Mouse (Mus musculus) ES-E14 (cell line): ENCODE data around the gene Ptafr. TPM values are rescaled to one million over a fixed set of nuclear protein-coding genes. Genes with fewer than 3 reads are reported as not detected.
"Not testable (repeated sequence)": the region's sequence is repeated elsewhere in the genome, so short reads cannot be mapped to it uniquely, and the experiment has no call there.

Source experiments
- DNase-seq: peaks from one replicate; pipeline ENCODE4 v3.0.0-alpha.2; 2013; ENCODE audit warnings: low read depth, low spot score
- H3K27ac ChIP-seq: 2 replicates; pipeline ENCODE4 v1.5.1; 2012; ENCODE audit warnings: low read depth, mild to moderate bottlenecking, low read length, moderate library complexity, mixed read lengths; ENCODE audit not compliant: poor library complexity, insufficient read depth, severe bottlenecking
- H3K36me3 ChIP-seq: 2 replicates; pipeline ENCODE4 v1.6.1; 2012; ENCODE audit warnings: mild to moderate bottlenecking, low read length, moderate library complexity, mixed read lengths; ENCODE audit not compliant: control insufficient read depth, poor library complexity, insufficient read depth, severe bottlenecking
- H3K4me1 ChIP-seq, 2 experiments: fragments of 150-350 bp in 1 of 2; sonication (generic) in 1 of 2; 2 replicates each; pipeline ENCODE4 v1.6.1; 2012; ENCODE audit warnings: low read length in 2 of 2, mild to moderate bottlenecking in 1 of 2, mixed read lengths in 1 of 2; ENCODE audit not compliant: control insufficient read depth in 2 of 2, insufficient read depth in 2 of 2, poor library complexity in 1 of 2
- H3K4me3 ChIP-seq, 2 experiments: fragments of 150-350 bp in 1 of 2; sonication (generic) in 1 of 2; 2 replicates each; pipeline ENCODE4 v1.5.1; 2012; ENCODE audit warnings: low read length in 2 of 2, low read depth in 1 of 2, mild to moderate bottlenecking in 1 of 2, mixed read lengths in 1 of 2; ENCODE audit not compliant: insufficient read depth in 1 of 2, poor library complexity in 1 of 2, severe bottlenecking in 1 of 2
- H3K9ac ChIP-seq: 2 replicates; pipeline ENCODE4 v1.6.1; 2012; ENCODE audit warnings: low read depth, mild to moderate bottlenecking, low read length, mixed read lengths; ENCODE audit not compliant: poor library complexity, insufficient read depth, severe bottlenecking
- H3K9me3 ChIP-seq: fragments of 150-350 bp; sonication (generic); 2 replicates; pipeline ENCODE4 v1.6.1; 2012; ENCODE audit warnings: low read depth, mild to moderate bottlenecking, low read length; ENCODE audit not compliant: control insufficient read depth, insufficient read depth
- CHD2 ChIP-seq: IDR thresholded peaks from 2 replicates; pipeline ENCODE4 v1.6.1; 2014; ENCODE audit warnings: mild to moderate bottlenecking, low read depth, low read length, inconsistent platforms
- HCFC1 ChIP-seq: IDR thresholded peaks from 2 replicates; pipeline ENCODE4 v1.6.1; 2012; ENCODE audit warnings: low read length, inconsistent platforms, borderline replicate concordance; ENCODE audit not compliant: insufficient read depth
- MAFK ChIP-seq: IDR thresholded peaks from 2 replicates; pipeline ENCODE4 v1.6.1; 2014; ENCODE audit warnings: mild to moderate bottlenecking, low read depth, low read length, inconsistent platforms; ENCODE audit not compliant: insufficient read depth
- ZC3H11A ChIP-seq: IDR thresholded peaks from 2 replicates; pipeline ENCODE4 v1.6.1; 2012; ENCODE audit warnings: low read depth, mild to moderate bottlenecking, inconsistent platforms, low read length, borderline replicate concordance
- ZNF384 ChIP-seq: IDR thresholded peaks from 2 replicates; pipeline ENCODE4 v1.6.1; 2012; ENCODE audit warnings: low read depth, low read length, inconsistent platforms
- in situ Hi-C, 2 experiments: fragments of 600-800 bp; cut with MboI; formaldehyde crosslinking; loops; one replicate each; pipeline ENCODE4 v1.15.1; 2025; ENCODE audit warnings: low sequenced_read_pairs in 2 of 2, inconsistent platforms in 1 of 2; ENCODE audit not compliant: unreplicated experiment in 2 of 2
- total RNA-seq: library from RNA; depleted of rRNA; stranded (reverse); fragments of 300-350 nt; gene quantifications from 2 replicates; pipeline ENCODE4 v1.2.3, GENCODE M21; 2012

The Ptafr gene
- total RNA-seq, 1 experiment, result 0.40 TPM

DNA sequence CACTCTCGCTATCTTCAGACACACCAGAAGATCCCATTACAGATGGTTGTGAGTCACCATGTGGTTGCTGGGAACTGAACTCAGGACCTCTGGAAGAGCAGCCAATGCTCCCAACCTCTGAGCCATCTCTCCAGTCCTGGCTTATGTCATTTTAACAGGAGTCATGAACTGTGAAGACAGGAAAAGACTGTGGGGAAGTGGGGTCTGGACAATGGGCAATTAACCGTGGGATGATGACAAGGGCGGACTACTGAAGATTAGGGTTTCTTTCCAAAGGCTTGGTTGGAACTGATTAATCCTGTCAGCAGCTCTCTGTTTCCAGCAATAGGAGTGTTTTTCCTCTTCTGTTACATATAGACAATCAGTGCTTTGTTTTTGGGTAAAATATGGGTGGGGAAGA is 35.9 kb downstream of the Ptafr start:
- no peak for DNase-seq
- Histone ChIP-seq H3K27ac (no peak overlapping the region), H3K4me3 (no peak overlapping the region), H3K36me3 (no peaks in the 10 kb centered on the region), H3K4me1 (no peaks in the 10 kb centered on the region; a peak in 1 of 4 replicates), H3K9me3 (no peaks in the 10 kb centered on the region), H3K9ac (no peak overlapping the region)
- TF ChIP-seq MAFK (no peak), HCFC1 (no peak), CHD2 (no peak), ZNF384 (no peak), ZC3H11A (no peak)
- in situ Hi-C loops, result no loop called here

DNA sequence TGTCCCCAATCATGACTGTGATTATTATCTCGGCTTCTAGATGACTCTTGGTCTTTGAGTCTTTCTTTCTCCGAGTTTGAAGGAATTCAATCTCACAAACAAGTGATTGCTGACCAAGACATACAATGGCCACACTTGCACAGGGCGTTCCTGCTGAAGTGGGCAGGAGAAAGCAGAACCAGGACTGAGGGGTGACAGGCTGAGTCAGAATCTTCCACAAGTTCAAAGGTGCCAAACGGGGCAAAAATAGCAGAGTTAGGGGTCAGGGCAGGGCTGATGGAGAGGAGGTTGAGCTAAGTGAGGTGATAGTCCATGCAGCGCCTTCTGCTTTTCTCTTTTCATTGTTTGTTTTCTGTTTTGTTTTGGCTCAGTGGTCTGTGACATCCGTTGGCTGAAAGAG is 36.6 kb downstream of the Ptafr start:
- Histone ChIP-seq H3K9ac (no peak overlapping the region), H3K9me3 (no peaks in the 10 kb centered on the region), H3K36me3 (no peaks in the 10 kb centered on the region), H3K4me1 (no peaks in the 10 kb centered on the region), H3K4me3 (no peak overlapping the region), H3K27ac (no peak overlapping the region)
- TF ChIP-seq CHD2 (no peak), MAFK (no peak), ZNF384 (no peak), ZC3H11A (no peak), HCFC1 (no peak)
- DNase-seq, result no peak
- in situ Hi-C loops, result no loop called here

DNA sequence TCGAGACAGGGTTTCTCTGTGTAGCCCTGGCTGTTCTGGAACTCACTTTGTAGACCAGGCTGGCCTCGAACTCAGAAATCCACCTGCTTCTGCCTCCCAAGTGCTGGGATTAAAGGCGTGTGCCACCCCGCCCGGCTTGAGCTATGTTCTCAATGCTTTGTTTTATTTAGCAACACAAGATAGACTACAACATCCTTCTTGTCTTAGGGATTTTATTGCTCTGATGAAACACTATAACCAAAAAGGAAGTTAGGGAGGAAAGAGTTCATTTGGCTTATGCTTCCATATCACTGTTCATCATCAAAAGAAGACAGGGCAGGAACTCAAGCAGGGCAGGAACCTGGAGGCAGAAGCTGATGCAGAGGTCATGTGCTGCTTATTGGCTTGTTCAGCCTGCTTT is 37.4 kb downstream of the Ptafr start:
- in situ Hi-C loops, DNase-seq, H3K9me3 ChIP-seq, H3K36me3 ChIP-seq, H3K4me1 ChIP-seq, H3K9ac ChIP-seq, H3K4me3 ChIP-seq, H3K27ac ChIP-seq: not testable (repeated sequence)

DNA sequence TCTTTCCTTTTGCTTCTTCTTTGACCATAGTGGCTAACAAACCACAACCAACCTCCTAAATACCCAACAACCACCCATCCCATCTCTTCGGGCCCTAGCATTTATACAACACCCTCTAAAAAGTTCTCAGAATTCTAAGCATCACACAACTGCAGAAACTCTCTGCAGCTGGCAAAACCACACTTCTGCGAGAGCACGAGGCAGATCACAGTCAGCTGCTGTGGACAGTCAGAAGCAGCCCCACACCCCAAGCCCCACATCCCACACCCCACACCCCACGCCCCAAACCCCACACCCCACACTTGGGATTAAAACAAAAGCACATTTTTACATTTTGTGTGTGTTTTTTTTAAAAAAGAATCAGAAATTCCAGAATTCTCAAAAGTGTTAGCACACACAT is 39.6 kb downstream of the Ptafr start:
- no peak overlapping the region for H3K4me3 ChIP-seq
- no peak overlapping the region for H3K9ac ChIP-seq
- DNase-seq, result no peak
- TF ChIP-seq ZC3H11A, result no peak
- no peak for TF ChIP-seq ZNF384
- TF ChIP-seq HCFC1, result no peak
- no peak for TF ChIP-seq MAFK
- TF ChIP-seq CHD2, result no peak
- no peaks in the 10 kb centered on the region for H3K36me3 ChIP-seq
- in situ Hi-C loops, result no loop called here
- H3K4me1 ChIP-seq, result no peaks in the 10 kb centered on the region
- no peak overlapping the region for H3K27ac ChIP-seq
- H3K9me3 ChIP-seq, result no peaks in the 10 kb centered on the region

DNA sequence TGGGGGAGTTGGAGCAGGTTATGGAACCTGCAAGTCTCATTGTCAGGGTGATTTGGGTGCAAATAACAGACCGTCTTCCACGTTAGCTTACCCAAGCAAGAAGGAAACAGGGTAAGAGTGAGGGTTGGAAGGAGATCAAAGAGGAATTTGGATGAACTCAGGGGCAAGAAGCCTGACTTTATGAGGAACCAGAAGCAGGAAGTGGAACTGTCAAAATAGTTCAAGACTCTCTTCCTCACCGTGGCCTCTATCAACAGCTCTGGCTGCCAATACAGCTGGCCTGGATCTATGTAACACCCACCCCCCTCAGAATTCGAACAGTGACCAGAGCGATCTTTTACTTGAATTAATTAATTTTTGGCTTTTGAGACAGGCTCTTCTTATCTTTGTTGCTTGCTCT is 41.9 kb downstream of the Ptafr start:
- Histone ChIP-seq H3K27ac (no peak overlapping the region), H3K9me3 (no peaks in the 10 kb centered on the region), H3K4me1 (no peaks in the 10 kb centered on the region), H3K9ac (no peak overlapping the region), H3K4me3 (no peak overlapping the region), H3K36me3 (no peaks in the 10 kb centered on the region)
- DNase-seq, result no peak
- in situ Hi-C loops, result no loop called here
- TF ChIP-seq MAFK, result no peak
- no peak for TF ChIP-seq ZC3H11A
- no peak for TF ChIP-seq HCFC1
- TF ChIP-seq CHD2, result no peak
- no peak for TF ChIP-seq ZNF384
